Mouse (Mus musculus): ENCODE results near the gene Igdcc3. TPM values are rescaled to one million over a fixed set of nuclear protein-coding genes. Genes with fewer than 3 reads are reported as not detected.

Igdcc3 gene
- total RNA-seq, 2 experiments from 2014 or later = 2.9 to 4.0 TPM

DNA sequence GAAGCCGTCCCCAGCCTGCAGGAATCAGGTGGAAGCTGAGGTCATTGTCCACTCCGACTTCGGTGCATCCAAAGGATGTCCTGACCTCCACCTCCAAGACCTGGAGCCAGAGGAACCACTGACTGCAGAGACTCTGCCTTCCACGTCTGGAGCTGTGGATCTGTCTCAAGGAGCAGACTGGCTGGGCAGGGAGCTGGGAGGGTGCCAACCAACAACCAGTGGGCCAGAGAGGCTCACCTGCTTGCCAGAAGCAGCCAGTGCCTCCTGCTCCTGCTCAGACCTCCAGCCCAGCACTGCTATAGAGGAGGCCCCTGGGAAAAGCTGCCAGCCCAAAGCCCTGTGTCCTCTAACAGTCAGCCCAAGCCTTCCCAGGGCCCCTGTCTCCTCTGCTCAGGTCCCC lies 5.9 kb upstream of the Igdcc3 start:
- no peak for DNase-seq (ENCODE audit: low spot score in 2 of 2)

DNA sequence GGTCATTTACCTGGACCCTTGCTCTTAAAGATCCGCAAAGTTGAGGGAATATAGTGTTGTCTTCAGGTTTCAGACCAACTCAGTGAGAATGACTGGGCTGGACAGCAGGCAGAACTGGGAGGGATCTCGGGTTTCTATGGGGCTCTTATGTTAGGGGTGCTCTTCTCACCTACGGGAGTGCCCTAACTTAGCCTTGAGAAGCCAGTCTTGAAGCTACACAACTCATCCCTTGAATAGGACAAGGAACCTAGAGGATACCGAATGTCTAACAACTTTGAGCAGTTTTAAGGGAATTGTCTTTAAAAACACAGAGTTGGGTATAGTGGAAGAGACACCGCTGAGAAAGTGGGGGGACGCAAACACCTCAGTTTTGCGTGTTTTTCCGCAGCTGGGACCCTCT lies 498 bp upstream of the Igdcc3 start:
- DNase-seq (ENCODE audit: low spot score in 2 of 2) = no peak

DNA sequence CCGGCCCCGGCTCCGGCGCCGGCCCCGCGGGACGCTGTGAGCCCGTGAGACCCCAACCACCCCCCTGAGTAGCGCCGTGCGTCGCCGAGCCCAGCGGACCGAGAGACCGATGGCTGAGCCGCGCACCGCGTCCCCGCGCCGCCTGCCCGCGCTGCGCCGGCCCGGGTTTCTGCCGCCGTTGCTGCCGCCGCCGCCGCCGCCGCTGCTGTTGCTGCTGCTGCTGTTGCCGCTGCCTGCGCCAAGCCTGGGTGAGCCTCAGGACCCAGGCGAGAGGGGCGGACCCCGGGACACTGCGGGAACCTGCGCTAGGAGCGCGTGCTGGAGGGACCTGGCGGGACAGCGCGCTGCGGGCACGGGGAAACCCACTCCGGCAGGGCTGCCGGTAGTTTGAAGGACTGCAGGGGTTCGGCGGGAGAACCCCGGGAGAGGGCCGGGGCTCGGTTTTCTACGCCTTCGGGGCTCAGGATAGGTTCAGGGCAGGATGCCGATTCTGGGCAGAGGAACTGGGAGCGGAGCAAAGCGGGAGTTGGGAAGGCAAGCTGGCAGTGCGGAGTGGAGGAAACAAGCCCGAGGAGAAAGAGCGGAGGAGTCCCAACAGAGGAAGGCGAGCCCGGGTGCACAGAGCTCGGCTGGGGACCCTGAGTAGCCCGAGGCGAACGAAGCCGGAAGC lies 452 bp downstream of the Igdcc3 start:
- peak; percentile 29 to 49 for DNase-seq (ENCODE audit: low spot score in 2 of 2)

DNA sequence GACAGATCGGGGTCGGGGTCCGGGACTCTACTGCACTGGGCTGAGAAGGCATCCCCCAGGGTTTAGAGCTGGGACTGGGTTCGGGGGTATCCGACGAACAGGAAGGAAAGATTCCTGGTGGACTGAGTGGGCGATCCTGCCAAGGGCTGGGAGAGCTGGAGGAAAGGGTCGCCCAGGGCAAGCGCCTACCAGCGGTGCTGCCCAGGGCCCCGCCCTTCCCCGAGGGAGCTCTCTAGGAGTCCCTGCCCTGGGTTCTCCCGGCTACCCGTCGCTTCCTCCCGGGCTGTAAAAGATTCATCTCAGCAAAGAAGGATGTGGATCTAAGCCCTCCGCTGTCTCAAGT lies 958 bp downstream of the Igdcc3 start:
- DNase-seq (ENCODE audit: low spot score in 2 of 2) = no peak

DNA sequence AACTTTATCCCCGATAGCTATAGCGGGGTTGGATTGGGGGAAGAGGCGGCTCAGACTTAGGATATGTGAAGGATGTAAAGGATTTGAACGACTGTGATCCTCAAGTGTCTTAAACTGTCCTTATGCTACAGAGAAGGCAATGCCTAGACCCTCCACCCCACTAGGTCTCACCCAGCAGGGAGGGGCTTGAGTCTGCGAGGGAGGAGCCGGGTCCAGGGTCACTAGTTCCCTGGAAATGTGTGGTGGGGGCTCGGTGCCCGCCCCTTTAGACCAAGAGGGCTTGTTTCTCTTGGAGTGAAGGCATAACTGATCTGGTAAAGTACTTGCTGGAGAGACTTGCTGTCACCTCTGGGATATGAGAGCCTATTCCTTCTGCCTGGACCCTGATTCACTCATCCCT lies 1.4 kb downstream of the Igdcc3 start:
- DNase-seq (ENCODE audit: low spot score in 2 of 2) = no peak

DNA sequence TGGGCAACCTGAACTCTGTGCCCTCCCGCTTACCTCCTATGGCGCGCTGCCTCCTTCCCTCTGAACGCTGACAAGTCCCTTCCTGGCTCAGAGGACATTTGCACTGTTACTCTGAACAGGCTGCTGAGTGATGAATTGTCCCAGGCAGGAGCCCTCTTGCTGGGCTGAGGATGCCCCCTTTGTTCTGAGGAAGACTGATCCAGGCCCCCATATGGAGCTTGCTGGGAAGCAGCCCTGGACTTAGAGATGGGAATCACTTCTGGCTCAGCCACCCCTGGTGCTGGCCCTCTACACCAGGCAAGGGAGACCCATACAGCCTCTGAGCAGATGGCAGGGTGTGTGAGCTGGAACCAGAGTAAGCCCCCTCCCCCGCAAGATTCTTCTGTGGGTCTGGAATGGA lies 5.0 kb downstream of the Igdcc3 start:
- DNase-seq (ENCODE audit: low spot score in 2 of 2) = no peak

DNA sequence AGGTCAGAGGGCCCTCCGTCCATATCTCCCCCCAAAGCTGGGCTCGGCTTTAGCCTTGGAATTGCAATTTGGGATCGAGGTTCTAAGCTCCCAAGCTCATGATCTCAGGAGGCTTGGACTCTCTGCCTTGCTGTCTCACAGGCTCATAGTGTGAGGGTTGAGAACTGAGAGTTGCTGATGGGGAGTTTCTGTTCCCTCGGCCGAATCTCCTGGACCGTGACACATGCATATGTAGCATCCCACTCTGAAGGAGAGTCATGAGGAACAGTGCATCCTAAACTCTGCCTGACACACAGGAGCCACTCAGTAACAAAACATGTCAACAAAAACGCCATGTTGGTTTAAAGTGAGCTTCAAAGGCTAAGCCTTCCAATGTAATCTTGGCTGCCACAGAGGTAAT lies 7.5 kb downstream of the Igdcc3 start:
- no peak for DNase-seq (ENCODE audit: low spot score in 2 of 2)

DNA sequence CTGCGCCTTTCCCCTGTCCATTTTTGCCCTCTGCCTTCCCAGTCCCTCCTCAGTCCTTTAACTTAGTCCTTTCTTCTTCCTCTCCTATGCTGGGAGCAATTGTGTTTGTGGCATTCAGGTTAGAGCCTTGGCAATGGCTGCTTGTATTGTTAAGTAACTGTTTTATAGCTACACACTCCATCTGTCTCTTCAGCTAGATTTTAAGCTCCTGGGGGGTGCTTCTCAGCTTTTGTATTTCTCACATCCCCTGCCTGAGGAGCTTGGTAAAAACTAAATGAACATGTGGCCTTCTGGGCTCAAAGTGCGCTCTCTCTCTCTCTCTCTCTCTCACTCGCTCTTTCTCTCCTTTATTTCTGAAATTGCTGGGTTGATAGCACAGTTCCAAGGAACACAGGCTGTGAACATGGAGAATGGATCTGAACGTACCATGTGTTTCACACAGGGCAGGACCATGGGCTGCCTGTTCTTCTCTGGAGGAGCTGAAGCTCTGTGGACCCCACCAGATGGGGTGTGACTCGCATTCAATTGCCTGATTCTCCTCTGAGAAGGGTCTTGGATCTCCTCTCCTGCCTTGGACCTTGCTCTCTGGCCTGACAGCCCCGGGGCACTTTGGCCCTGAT lies 11.8 kb downstream of the Igdcc3 start:
- peak in 1 of 2 experiments; percentile 34 for DNase-seq (ENCODE audit: low spot score in 2 of 2)

DNA sequence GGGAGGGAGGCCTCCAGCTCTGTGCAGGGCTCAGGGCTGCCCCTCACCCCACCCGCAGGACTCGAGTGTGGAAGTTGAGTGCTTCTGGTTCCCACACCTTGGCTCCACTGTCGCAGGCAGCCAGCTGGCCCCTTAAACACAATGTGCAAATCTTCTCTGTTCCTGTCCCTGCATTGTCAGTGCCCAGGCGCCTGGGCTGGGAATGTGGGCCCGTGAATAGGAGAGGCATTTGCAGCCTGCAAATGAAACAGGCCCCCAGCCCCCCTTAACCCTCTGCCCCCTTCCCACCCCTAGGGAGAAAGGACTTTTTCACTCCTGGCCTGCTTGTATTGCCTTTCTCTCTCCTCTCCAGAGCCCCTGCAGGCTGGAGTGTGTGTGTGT lies 12.3 kb downstream of the Igdcc3 start:
- peak in 1 of 2 experiments; percentile 30 for DNase-seq (ENCODE audit: low spot score in 2 of 2)

DNA sequence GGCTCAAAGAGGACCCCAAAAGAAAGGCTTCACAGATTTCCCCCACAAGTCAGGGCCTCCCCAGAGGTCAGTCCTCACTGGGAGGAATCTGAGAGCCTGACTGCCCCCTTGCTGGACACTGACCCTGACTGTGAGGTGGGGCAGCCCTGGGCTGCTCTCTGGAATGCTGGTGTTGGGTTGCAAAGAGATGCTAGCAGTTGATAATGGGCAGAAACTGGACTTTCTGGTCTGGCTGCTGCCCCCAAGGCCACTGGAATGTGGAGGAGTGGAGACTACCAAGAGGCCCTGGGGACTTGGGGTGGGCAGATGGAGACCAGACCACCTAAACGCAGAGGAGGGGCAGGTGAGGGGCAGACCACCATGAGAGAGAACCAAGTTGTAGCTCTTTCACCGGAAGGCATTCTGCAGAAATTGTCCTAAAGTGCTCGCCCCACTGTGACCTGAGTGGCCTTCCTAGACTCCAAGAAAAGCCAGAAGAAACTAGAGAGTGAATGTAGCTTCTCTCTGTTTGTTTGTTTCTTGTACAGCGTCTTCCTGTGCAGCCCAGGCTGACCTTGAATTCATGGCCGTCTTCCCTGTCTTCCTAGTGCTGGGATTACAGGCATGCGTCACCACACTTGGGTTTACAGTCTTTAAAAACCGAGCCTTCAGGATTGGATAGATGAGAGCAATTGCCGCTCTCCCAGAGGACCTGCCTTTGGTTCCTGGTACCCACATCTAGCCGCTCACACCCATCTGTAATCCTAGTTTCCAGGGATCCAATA lies 13.9 kb downstream of the Igdcc3 start:
- DNase-seq (ENCODE audit: low spot score in 2 of 2) = no peak

DNA sequence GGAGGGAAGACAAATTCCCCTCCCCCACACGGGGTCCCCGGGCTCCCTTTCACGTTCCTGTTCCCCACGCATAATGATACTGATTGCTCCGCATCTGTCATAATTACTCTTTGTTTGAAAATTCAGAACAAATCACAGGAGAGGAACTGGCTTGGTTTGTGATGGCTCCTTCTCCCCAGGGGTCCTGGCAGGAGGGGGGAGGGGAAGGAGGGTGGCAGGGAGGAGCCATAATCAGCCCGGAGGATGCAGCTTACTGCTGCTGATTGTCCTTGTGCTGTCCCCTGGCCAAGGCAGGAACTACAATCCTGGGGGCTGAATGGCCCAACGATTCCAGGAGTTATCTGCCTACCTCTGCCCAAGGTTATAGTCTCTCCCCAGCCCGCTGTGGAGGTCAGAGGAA lies 15.6 kb downstream of the Igdcc3 start:
- DNase-seq (ENCODE audit: low spot score in 2 of 2) = no peak

DNA sequence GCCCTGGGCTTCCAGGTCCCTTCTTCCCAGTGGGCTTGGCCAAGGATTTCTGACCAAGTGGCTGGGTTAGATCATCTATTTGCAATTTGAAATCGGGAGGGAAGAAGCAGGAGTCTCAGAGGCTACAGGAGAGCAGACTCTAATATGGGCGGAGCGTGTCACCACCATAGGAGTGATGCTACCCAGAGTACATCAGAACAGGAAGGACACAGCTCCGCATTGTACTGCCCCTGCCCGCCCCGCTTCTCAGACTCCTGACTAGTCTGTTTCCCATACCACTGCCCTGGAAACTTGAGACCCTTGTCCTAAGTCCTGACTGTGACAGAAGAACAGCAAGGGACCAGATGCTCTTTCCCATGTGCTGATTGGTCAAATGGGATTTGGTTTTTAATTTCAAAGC lies 16.6 kb downstream of the Igdcc3 start:
- no peak for DNase-seq (ENCODE audit: low spot score in 2 of 2)

DNA sequence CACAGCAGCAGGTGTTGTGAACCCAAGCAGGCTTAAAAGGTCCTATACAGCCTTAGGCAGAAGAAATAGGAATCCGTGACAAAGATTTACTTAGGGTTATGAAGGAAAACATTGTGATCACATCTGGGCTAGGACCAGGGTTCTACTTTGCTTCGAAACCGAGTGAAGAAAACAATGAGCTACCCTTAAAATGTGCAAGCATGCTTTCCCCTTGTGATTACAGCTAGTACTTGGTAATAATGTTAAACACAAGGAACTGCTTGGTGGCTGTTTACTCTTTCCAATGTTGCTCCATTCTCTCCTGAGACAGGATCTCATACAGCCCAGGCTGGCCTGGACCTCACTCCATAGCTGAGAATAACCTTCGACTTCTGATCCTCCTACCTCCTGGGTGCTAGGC lies 20.2 kb downstream of the Igdcc3 start:
- no peak for DNase-seq (ENCODE audit: low spot score in 2 of 2)

DNA sequence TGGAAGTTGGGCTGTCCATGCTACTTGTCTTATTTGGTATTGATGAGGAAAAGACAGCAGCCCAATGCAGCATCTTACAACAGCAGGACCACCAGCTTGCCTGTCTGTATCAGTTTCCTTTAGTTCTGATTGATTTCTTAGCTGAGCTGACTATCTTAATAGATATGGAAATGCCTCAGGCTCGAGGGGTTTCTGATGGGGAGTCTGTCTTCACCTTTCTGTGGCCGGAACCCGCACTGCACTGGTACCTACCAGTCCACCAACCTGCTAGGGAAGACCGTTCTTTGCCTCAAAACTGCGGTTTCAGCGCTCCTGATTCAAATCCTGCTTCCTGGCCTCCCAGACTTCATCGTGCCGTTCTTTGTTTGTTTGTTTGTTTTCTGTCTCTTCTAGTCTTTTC lies 20.9 kb downstream of the Igdcc3 start:
- no peak for DNase-seq (ENCODE audit: low spot score in 2 of 2)

DNA sequence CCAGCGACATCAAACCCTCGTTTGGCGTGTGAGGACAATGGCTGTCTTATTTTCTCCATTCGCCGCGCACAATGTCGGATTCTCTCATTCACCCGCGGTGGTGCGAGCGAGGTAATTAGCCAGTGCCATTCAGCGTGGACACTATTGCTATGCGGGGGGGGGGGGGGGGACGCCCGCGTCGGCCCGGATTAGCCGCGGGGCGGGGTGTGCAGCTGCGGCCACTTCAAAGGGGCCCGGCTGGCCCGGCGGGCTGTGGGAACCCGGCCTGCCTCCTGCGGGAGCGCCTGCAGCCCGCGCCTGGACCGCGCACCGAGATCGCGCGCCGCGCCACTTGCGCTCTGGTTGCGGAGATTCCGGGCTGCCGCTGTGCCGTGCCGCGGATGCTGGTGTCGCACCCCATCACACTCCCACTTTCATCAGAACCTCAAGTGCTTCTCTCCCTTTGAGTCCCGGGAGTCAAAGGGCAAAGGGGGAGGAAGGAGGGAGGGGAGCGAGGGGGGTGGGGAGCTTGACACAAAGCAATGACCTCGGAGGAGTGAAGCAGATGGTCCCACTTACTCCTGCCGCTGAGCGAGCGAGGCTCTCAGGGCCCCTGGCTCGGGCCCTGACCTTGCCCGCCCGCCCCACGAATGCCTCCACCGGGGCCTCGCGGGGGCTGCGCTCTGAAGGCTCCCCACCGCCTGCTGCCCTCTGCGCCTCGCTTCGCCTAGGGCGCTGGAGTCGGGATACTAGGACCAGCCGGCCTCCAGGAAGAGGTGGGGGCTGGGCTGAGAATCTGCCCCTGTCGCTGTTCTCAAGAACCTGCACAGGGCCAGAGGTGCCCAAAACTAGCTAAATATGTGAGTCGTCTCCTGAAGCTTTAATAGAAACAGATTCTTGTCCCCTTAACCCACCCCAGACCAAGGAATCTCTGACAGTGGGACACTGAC lies 22.0 kb downstream of the Igdcc3 start:
- DNase-seq (ENCODE audit: low spot score in 2 of 2) = no peak

DNA sequence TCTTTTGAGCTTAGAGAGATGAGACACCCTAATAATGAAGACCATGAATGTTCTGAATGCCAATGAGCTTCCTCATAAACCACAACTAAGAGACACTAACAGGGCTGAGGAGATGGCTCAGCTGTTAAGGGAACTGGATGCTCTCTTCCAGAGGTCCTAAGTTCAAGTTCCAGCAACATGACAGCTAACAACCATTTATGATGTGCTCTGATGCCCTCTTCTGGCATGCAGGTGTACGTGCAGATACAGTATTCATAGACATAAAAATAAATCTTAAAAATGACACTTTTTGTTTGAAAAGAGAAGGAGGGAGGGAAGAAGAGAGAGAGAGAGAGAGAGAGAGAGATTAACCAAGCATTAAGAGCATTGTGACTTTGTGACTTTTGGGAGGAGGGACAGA lies 23.9 kb downstream of the Igdcc3 start:
- DNase-seq (ENCODE audit: low spot score in 2 of 2) = no peak

DNA sequence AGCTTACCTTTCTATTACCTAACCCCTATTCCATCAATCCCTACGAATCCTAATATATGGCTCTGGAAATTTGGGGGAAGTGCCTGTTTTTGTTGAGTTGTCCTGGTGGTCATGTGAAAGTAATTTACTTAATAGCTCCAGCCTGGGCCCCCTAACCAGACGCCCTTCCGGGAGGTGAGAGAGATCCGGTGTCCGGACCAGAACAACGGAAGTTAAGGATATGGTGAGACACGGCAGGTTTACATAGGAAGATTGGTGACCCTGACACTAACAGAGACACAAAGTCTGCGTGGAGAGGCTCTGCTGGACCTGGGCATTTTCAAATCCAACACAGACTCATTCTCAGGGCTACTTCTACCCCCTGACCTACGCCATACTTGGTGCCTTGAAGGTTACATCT lies 25.4 kb downstream of the Igdcc3 start:
- DNase-seq (ENCODE audit: low spot score in 2 of 2) = no peak

DNA sequence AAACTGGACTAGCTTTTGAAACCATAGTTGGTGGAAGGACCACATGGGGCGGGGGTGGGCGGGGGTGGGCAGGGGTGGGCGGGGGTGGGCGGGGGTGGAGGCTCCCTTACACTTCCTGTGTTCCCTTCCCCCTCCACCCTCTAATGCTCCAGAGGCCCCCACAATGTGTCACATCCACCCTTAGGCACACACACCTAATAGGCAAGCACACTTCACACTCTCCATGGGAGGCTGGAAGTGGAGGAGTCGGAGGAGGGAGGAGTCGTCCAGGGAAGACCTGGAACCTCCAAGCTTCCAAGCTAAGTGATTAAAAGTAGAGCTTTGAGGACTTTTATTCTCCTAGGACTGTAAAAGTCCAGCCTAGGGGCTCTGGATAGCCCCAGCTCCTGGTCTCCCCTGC lies 27.5 kb downstream of the Igdcc3 start:
- DNase-seq (ENCODE audit: low spot score in 2 of 2) = no peak

DNA sequence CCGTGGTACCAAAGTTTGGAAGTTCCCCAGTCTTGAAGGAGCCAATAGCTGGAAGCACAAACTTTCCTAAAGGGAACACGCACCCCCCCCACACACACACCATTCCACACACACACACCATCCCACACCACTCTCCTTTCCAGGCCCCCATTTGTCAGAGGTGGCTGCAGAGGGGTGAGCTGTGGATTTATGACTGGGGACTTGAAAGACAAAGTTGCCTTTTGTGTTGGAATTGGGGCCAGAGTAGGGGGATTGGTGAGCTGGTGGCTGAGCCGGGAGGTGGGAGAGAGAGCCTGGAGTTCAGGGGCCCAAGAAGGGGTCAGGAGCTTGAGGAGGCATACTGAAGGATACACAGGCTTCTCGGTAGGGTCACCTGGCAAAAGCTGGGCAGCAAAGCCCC lies 28.0 kb downstream of the Igdcc3 start:
- DNase-seq (ENCODE audit: low spot score in 2 of 2) = no peak

DNA sequence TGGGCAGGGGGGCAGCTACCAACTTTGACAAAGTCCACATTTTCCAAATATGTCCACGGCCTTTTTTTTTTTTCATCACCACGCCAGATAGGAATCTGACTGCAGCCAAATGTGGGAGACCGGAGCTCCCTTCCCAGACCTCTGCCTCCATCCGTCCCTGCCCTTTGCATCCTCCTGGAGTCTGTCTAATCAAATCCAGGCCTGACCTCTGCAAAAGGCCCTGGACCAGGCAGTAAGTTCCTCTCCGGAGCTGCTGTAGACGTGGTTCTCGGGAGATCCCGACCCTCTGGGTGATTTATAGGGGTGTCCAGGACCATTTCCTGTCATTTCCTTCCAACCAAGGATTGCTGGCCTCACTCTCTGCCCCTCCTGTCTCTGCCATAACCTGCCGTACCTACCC lies 31.7 kb downstream of the Igdcc3 start:
- no peak for DNase-seq (ENCODE audit: low spot score in 2 of 2)

DNA sequence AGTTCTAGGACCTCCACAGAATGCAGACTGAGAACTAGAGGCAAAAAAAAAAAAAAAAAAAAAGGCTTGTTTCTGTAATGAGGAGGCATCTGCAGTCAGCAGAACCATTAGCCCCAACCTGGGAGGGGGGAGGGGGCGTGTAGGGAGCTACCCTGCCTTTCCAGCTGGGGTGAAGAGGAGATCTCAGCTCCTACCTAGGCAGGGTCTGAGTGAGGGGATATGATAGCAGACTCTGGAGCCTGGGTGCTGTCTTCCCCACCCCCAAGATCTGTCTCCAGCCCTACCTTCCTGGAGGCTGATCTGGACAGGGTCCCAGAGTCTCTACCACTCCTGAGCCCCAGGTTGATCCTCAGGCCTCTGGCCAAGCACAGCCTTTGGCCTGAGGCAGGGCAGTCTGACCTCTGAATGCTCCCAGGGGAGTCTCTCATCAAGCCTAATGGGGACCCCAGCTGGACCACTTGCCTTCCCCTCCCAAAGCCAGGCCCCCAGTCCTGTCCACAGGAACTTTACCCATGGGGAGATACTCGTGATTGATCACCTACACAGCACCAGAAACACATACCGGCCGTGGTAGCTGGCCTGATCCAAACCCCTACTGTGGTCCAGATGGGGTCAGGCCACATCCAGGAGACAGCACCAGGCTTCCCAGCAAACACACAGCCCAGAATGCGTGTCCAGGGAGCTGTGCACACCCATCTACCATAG lies 34.4 kb downstream of the Igdcc3 start:
- no peak for DNase-seq (ENCODE audit: low spot score in 2 of 2)

Data from layer of hippocampus, adult 18-20 months (tissue).